Mouse (Mus musculus): ENCODE results near the gene Prrc2a. TPM values are rescaled to one million over a fixed set of nuclear protein-coding genes. Genes with fewer than 3 reads are reported as not detected.

The Prrc2a gene
- total RNA-seq, 2 experiments from 2014 or later = 135 to 143 TPM

GRCm38 (mm10) chr17:35165451-35166155 lies 906 bp upstream of the Prrc2a start:
- intact Hi-C loops (cut with DNase I) = loop anchor here (10.0 kb wide), 1 partner anchor 961 kb away; the partner anchor contains the start of gene Tap2

GRCm38 (mm10) chr17:35164218-35164567 lies 504 bp downstream of the Prrc2a start:
- intact Hi-C loops (cut with DNase I) = loop anchor here (5.0 to 10.0 kb wide), 2 partner anchors 42 to 959 kb away; partner anchors contain the start of genes Csnk2b, Gpank1 and Tap2
- DNase-seq (ENCODE audit: low spot score) = no peak

More at GRCm38 (mm10) chr17:35165451-35166155, 906 bp upstream of the Prrc2a start:
- DNase-seq (ENCODE audit: low spot score) = no peak

- no peak for DNase-seq (ENCODE audit: low spot score)
- intact Hi-C loops (cut with DNase I) = loop anchor here (2.0 to 10.0 kb wide), 3 partner anchors 25 to 959 kb away; partner anchors contain the start of genes Csnk2b, Gpank1 and Tap2
Observed at GRCm38 (mm10) chr17:35163326-35164081, 1.2 kb downstream of the Prrc2a start.

- intact Hi-C loops (cut with DNase I) = loop anchor here (2.0 to 10.0 kb wide), 3 partner anchors 24 to 958 kb away; partner anchors contain the start of genes Csnk2b, Gpank1 and Tap2
- no peak for DNase-seq (ENCODE audit: low spot score)
Observed at GRCm38 (mm10) chr17:35162730-35163129, 2.0 kb downstream of the Prrc2a start.

GRCm38 (mm10) chr17:35162121-35162520 lies 2.6 kb downstream of the Prrc2a start:
- no peak for DNase-seq (ENCODE audit: low spot score)
- intact Hi-C loops (cut with DNase I) = loop anchor here (2.0 to 10.0 kb wide), 3 partner anchors 23 to 957 kb away; partner anchors contain the start of genes Csnk2b, Gpank1 and Tap2

- intact Hi-C loops (cut with DNase I) = loop anchor here (5.0 to 10.0 kb wide), 2 partner anchors 39 to 957 kb away; partner anchors contain the start of genes Csnk2b, Gpank1 and Tap2
- no peak for DNase-seq (ENCODE audit: low spot score)
Observed at GRCm38 (mm10) chr17:35161421-35161820, 3.3 kb downstream of the Prrc2a start.

GRCm38 (mm10) chr17:35159638-35160037 lies 5.1 kb downstream of the Prrc2a start:
- DNase-seq (ENCODE audit: low spot score) = no peak
- intact Hi-C loops (cut with DNase I) = loop anchor here (5.0 to 10.0 kb wide), 2 partner anchors 37 to 955 kb away; partner anchors contain the start of genes Csnk2b, Gpank1 and Tap2

GRCm38 (mm10) chr17:35158850-35159593 lies 5.7 kb downstream of the Prrc2a start:
- intact Hi-C loops (cut with DNase I) = no loop called here
- no peak for DNase-seq (ENCODE audit: low spot score)

- DNase-seq (ENCODE audit: low spot score) = no peak
- intact Hi-C loops (cut with DNase I) = no loop called here
Observed at GRCm38 (mm10) chr17:35157661-35158175, 7.0 kb downstream of the Prrc2a start.

- intact Hi-C loops (cut with DNase I) = no loop called here
- no peak for DNase-seq (ENCODE audit: low spot score)
Observed at GRCm38 (mm10) chr17:35157254-35157653, 7.4 kb downstream of the Prrc2a start.

- intact Hi-C loops (cut with DNase I) = no loop called here
- DNase-seq (ENCODE audit: low spot score) = no peak
Observed at GRCm38 (mm10) chr17:35156461-35157200, 8.1 kb downstream of the Prrc2a start.

GRCm38 (mm10) chr17:35155451-35155850 lies 9.2 kb downstream of the Prrc2a start:
- DNase-seq (ENCODE audit: low spot score) = no peak
- intact Hi-C loops (cut with DNase I) = no loop called here

- no peak for DNase-seq (ENCODE audit: low spot score)
- intact Hi-C loops (cut with DNase I) = no loop called here
Observed at GRCm38 (mm10) chr17:35154616-35155015, 10.1 kb downstream of the Prrc2a start.

- DNase-seq (ENCODE audit: low spot score) = no peak
- intact Hi-C loops (cut with DNase I) = no loop called here
Observed at GRCm38 (mm10) chr17:35153931-35154330, 10.8 kb downstream of the Prrc2a start.

GRCm38 (mm10) chr17:35153077-35153476 lies 11.6 kb downstream of the Prrc2a start:
- no peak for DNase-seq (ENCODE audit: low spot score)
- intact Hi-C loops (cut with DNase I) = no loop called here

GRCm38 (mm10) chr17:35152121-35152520 lies 12.6 kb downstream of the Prrc2a start:
- intact Hi-C loops (cut with DNase I) = no loop called here
- no peak for DNase-seq (ENCODE audit: low spot score)

- intact Hi-C loops (cut with DNase I) = no loop called here
- DNase-seq (ENCODE audit: low spot score) = no peak
Observed at GRCm38 (mm10) chr17:35147922-35148639, 16.6 kb downstream of the Prrc2a start.

- intact Hi-C loops (cut with DNase I) = no loop called here
- DNase-seq (ENCODE audit: low spot score) = no peak
Observed at GRCm38 (mm10) chr17:35147348-35147747, 17.3 kb downstream of the Prrc2a start.

Data from heart, postnatal 25 days (tissue).